Mouse (Mus musculus) brain, embryonic 14.5 days (tissue): Measurements from ENCODE around the gene Ankrd9. TPM values are rescaled to one million over a fixed set of nuclear protein-coding genes. Genes with fewer than 3 reads are reported as not detected.
A peak's percentile ranks its signal among the peaks of the same experiment; 100 is the strongest.

Experiments used
- DNase-seq: peaks from one replicate; pipeline ENCODE4 v3.0.0-alpha.2; 2011; ENCODE audit warnings: low read depth
- CTCF ChIP-seq: fragments of 200-500 bp; IDR thresholded peaks from 2 replicates; pipeline ENCODE4 v1.5.1; 2012; ENCODE audit warnings: inconsistent platforms, mild to moderate bottlenecking, moderate library complexity, borderline replicate concordance; ENCODE audit not compliant: insufficient read depth, insufficient read length; ENCODE audit errors: extremely low read depth
- POLR2A ChIP-seq: fragments of 200-500 bp; IDR thresholded peaks from 2 replicates; pipeline ENCODE4 v1.6.1; 2012; ENCODE audit warnings: mild to moderate bottlenecking, inconsistent platforms, borderline replicate concordance; ENCODE audit not compliant: poor library complexity, insufficient read depth, insufficient read length, severe bottlenecking; ENCODE audit errors: extremely low read depth
- polyA plus RNA-seq: library from polyadenylated mRNA; depleted of rRNA; stranded (reverse); fragments of >200 nt; gene quantifications from 2 replicates; pipeline ENCODE4 v1.2.3, GENCODE M21; 2012

The Ankrd9 gene
- polyA plus RNA-seq, 1 experiment: 8.5 TPM

DNA sequence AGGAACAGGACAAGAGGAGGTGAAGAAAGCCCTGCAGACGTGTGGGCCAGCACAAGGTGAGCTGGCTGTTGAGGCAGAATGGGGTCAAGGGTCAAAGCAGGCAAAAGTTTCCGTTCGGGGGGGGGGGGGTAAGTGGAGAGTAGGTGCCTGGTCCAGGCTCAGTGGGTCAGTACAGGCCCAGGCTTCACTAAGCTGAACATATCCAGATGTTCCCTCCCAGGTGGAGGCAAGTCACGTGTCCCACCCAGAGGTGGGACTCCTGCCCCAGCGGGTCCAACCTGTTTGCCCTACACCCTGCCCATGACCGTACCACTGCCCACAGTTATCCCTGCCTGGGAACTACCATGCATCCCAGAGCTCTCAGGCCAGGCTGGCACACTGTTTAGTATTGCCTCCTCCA, 27.0 kb upstream of the Ankrd9 start:
- no peak for DNase-seq
- no peak for TF ChIP-seq CTCF
- no peak for TF ChIP-seq POLR2A

DNA sequence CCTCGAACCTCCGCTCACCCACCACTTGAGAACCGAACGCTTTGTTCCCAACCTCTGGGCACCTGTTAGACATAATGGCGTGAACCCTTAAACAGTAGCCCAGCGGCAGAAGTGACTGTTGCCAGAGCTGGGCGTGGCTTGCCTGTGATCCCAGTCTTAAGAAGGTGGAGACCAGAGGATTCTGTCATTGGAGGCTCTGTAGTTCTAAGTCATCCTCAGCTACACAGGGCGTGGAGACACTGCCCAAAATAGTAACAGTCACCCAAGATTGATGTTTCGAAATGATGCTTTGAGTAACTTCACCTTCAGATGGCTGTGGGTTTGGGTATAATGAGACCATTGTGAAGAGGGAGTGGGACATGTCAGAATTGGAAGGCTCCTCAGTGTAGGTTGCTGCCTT, 25.3 kb upstream of the Ankrd9 start:
- DNase-seq: no peak
- TF ChIP-seq POLR2A (no peak), CTCF (no peak)

DNA sequence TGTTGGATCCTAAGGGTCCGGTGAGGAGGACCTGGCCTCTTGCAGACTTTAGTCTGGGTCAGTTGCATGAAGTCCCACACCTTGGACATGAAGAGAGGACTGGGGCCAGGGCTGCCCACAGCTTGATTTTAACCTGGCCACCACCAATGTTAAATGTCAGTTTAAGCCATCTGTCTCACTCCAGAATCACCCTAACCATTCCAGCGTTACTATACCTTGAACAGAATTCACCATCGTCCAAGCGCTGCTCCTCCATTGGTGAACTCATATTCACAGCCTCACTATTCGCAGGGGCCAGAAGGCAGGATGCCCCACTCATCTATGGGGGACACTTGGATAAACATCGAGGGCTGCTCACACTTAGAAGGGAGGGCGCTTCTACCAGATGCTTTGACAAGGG, 22.1 kb upstream of the Ankrd9 start:
- no peak for DNase-seq
- no peak for TF ChIP-seq POLR2A

DNA sequence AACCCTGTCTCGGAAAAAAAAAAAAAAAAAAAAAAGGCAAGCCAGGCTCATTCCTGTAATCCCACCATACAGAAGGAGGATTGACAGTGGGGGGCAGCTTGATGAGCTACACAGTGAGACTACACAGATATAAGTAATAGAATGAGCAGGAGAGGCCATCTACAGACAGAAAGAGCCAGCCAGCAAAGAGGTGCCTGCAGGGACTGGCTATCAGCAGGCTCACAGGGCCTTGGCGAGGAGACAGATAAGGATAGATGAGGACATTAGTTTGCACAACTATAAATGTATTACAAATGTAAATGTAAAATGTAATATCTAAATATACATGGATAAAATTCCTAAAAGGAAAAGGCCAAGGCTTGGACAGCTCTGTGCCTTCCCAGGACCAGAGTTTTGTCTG, 21.0 kb upstream of the Ankrd9 start:
- DNase-seq: no peak
- TF ChIP-seq CTCF (no peak), POLR2A (no peak)

DNA sequence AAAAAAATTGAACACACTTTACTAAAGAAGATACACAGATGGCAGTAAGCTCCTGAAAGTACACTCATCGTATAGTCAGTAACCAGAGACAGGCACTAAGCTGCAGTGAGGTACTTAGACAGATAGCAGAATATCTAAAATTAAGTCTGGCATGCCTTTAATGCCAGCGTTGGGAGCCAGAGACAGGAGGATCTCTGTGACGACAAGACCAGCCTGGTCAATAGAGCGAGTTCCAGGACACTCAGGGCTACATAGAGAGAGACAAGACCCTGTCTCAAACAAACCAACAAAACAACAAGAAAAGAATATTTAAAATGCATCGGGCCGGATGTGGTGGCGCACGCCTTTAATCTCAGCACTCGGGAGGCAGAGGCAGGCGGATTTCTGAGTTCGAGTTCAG, 19.3 kb upstream of the Ankrd9 start:
- no peak for TF ChIP-seq POLR2A
- no peak for TF ChIP-seq CTCF
- no peak for DNase-seq

DNA sequence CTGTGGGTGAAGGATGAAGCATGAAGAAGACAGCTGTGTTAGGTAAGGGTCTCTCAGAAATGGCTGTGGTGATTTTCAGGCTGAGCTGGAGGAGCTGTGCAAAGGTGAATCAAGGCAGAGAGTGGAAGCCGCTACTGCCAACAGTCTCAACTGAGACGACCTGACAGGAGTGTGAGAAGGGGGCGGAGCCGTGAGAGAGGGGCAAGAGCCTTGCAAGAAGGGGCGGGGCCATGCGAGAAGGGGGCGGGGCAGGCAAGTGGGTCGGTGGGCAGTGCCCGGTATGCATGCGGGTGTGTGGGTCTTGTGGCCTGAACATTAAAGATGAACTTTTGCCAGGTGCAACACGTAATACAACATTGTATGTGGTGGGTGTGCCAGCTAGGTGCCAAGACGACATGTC, 15.8 kb upstream of the Ankrd9 start:
- DNase-seq: no peak
- TF ChIP-seq POLR2A: no peak
- TF ChIP-seq CTCF: no peak

DNA sequence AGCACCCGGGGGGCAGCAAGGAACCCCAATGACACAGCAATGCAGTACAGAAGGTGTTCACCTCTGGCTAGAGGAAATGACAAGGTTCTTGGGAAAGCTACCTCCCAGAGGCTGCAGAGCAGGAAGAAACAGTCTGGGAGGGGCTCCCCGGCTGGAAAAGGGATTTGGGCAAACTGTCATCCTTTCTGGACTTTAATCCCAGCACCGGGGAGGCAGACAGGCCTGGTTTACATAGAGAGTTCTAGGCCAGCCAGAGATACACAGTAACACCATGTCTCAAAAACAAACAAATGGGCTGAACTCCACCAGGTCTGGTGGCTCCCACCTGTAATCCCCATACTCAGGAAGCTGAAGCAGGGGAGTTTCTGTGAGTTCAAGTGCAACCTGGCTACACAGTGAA, 14.4 kb upstream of the Ankrd9 start:
- DNase-seq: no peak
- TF ChIP-seq CTCF (no peak), POLR2A (no peak)

DNA sequence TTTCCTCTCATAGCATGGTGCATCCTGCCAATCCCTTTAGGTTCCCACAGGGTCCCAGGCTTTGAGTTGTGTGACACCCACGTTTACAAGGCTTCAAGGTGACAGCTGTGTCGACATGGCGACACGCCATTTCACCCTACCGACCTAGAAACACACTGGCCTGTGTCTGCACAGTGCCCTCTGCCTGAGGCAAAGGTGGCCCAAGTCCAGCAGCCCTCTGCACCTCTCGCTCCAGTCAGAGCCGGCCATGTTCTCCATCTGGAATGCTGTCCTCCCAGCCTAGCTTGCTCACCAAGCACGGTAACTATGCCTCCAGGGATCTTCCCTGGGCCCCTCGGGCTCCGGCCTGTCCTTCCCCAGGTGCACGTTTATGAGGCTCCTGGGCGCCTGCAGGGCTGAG, 13.9 kb upstream of the Ankrd9 start:
- DNase-seq: no peak
- no peak for TF ChIP-seq CTCF
- TF ChIP-seq POLR2A: no peak

DNA sequence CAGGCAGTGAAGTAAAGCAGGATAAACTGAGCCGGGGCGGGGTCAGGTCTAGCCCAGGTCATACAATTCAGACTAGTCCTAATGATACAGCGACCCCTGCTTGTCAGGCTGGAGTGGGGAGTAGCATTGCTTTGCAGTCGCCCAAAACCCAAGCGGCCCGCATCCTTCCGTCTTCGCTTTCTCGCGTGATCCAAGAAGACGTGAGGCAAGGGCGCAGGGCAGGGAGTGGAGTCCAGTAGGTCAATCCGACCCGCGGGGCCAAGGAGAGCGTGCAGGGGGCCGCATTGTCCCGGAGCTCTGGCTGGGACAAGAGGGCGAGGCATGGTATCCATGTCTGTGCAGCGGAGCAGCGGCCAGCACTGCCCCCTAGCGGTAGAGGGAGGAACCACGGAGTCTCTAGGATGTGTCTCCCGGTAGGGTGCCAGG, 13.3 kb upstream of the Ankrd9 start:
- peak; percentile 91 for DNase-seq
- no peak for TF ChIP-seq POLR2A
- peak; percentile 97 for TF ChIP-seq CTCF

DNA sequence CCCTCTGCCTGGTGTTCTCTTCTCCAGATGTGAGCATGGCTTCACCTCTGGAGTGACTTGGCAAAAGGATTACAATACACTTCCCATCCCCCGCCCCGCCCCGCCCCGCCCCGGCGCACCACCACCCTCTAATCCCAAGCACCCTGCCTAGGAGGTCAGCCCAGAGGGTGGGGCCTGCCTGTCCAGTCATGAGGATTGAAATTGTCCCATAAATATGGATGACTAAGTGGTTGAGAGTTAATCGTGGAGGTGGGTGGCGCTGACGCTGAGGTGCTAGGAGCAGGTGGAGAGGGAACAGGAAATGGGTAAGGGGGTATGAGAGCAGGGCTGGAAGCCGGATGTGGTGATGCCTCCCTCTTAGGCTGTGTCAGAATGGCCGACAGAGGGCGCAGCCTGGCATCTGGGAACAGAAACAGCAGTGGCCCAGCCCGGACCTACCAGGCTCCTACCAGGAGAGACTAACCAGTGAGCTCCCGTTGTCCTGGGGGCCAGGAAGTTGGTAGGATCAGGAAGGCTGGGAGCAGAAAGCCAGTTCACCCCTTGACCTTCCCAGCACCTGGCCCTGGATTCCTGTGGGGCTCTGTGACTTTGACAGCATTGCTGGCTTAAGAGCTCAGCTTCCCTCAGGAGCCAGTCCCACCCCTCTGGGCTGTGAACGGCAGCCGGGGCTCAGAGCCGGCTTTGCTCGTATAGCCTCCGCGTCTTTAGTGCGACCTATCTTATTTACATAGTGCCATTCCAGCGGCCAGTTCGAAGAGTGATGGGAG, 12.7 kb upstream of the Ankrd9 start:
- peak; percentile 86 for DNase-seq
- TF ChIP-seq CTCF: peak; percentile 80
- no peak for TF ChIP-seq POLR2A

DNA sequence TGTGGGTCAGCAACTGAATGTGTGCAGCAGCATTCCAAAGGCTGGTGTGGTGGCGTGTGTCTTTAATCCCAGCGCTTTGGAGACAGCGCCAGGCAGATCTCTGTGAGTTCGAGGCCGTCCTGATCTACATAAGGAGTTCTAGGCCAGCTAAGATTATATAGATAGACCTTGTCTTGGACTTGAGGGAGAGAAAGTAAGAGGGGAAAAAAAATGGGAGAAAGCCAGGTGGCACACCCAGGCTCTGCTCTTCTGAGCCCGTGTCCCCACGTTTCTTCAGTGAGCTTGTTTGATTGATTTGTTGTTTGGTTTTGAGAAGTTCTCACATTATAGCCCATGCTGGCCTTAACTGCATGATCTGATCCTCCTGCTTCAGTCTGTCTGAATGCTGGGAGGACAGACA, 11.7 kb upstream of the Ankrd9 start:
- TF ChIP-seq CTCF: no peak
- TF ChIP-seq POLR2A: no peak
- DNase-seq: no peak

DNA sequence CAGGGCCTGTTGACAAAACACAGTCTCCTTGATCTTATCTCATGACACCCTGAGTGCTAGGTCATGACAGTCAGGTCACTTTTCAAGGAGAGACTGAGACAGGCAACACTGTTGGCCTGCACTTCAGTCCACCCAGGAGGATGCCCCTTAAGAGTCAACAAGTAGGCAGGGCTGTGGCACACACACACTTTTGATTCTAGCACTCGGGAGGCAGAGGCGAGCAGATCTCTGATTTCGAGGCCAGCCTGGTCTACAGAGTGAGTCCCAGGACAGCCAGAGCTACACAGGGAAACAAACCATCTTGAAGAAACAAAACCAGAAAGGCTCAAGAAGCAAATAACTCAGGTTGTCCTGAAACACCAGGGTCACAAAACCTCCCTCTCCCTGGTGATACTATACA, 10.6 kb upstream of the Ankrd9 start:
- no peak for TF ChIP-seq CTCF
- TF ChIP-seq POLR2A: no peak
- no peak for DNase-seq

DNA sequence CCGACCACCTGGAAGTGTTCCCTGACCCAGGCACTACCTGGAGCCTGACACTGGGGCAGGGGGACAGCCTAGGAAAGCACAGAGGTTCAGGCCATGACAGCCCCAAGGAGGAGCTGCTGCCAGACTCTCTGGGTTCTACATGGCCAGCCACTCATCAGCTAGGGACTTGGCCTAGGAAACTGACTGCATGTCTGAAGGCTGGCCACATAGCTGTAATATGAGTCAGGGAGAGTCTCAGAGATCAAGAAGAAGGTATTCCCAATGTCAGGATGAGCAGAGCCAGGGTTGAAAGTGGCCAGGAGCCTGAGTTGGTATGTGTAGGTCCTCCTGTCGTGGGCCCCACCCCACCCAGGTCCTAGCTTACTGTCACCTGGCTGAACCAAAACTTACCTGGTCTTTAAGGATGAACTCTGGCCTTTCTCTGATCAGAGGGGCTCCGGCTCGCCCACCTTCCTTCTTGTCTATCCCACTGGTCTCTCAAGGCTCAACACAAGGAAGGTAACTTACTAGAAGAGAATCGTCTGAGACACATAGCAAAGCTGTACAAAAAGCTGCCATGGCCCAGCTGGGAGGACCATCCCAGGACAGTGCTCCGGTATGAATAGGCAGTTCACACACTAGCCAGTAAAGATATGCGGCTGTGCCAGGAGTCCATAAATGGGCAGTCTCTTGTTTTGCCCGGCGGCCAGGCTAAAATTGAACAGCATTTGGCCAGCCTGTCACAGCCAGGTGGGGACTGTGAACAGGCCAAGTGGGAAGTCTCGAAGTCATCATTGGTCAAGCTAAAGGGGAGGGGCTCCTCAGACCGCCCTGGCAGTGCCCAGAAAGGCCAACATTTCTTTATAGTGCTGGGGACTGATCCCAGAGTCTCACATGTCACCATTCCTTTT, 7.9 kb upstream of the Ankrd9 start:
- TF ChIP-seq CTCF (no peak), POLR2A (no peak)
- no peak for DNase-seq
